Mouse (Mus musculus) megakaryocyte, adult 5-6 weeks (primary cell): ENCODE measurements around the gene Gm11060. TPM values are rescaled to one million over a fixed set of nuclear protein-coding genes. Genes with fewer than 3 reads are reported as not detected.

ENCODE experiments used
- ATAC-seq: 2 replicates; pipeline ENCODE4 v1.8.0; 2016; ENCODE audit warnings: mild to moderate bottlenecking, inconsistent platforms; ENCODE audit not compliant: poor library complexity, severe bottlenecking
- total RNA-seq, 2 experiments: library from RNA; stranded (forward) in 1 of 2; stranded (reverse) in 1 of 2; fragments of 153-499, 151-499 nt in 1 of 2; fragments of 221-1000, 200-1000 nt in 1 of 2; gene quantifications; 2 replicates each; pipeline versions ENCODE4 v1.2.3 to v1.2.4; 2015 to 2017

Gm11060 gene
- total RNA-seq (2015) (not detected in 2 replicates), total RNA-seq (2017) (not detected in 2 replicates)

DNA sequence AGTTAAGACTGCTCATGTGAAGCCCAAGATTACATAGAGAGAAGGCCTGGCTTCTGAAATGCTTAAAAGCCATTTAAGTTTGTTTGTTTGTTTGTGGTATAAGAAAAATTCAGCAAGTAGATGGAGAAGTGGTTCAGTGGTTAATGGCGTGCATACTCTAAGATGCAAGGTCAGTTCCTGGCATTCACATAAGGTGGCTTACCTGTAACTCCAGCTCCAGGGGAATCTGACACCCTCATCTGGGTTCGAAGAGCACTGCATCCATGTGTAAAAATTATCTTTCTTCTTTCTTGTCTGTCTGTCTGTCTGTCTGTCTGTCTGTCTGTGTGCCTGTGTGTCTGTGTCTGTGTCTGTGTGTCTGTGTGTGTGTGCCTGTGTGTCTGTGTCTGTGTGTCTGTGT lies at the start of gene Gm11060:
Gene Gm11060 (plus strand): TSS at position 301 of the 400 bp plus-strand sequence.
- no peak for ATAC-seq

- no peak for ATAC-seq
Observed at GRCm38 (mm10) chr2:105043152-105043551, 48.7 kb upstream of the Gm11060 start.

DNA sequence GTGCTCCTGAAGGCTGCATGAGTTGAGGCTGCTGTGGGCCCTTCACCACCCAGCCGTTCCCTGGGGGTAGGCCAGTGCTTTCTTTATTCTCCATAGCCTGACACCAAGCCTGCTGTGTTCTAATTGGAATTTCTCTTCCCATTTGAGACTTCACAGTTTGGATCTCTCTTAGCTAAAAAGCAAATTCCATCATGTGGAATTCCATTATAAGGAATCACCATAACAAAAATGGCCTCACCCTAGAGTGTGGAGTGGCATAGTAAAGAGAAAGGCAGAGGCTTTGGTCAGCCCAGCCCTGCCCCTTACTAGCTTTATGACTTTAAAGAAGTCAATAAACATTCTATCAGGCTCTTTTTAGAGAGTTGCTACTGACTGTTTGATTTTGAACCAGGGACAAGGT lies 43.5 kb upstream of the Gm11060 start:
- no peak for ATAC-seq

DNA sequence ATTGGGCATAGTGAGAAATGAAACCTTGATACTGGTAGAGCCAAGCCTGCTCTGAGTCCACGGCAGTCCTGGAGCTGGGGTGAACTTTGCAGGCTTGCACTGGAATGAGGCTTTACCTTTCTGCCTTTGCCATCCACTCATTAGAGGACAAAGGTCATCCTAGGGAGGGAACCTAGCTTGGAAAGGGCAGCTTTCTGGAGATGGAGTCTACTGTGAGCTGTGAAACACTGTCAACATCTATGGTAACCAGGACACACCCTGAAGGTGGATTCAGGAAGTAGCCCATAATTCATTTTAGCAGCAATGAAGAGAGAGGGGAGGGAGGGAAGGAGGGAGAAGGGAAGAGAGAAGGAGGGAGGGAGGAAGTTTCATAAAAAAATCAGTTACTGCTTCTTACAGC lies 36.3 kb upstream of the Gm11060 start:
- no peak for ATAC-seq

- ATAC-seq = no peak
Observed at GRCm38 (mm10) chr2:105058577-105059116, 33.2 kb upstream of the Gm11060 start.

GRCm38 (mm10) chr2:105062741-105063372 lies 29.0 kb upstream of the Gm11060 start:
- no peak for ATAC-seq

DNA sequence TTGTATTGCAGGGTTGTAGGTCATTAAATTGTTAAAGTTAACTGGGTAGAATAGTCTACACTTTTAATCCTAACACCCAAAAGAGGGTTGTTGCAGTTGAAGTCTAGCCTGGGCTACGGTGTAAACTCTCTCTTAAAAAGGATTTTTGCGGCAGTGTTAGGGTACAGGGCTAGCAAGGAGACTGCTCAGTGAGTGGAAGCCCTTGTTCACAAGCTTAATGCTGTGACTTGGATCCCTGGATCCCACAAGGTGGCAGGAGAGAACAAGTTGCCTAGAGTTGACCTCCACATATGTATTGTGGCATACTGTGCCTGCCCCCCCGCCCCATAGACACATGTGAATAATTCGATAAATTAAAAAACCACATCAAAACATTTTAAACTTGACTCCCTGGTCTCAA lies 19.3 kb upstream of the Gm11060 start:
- ATAC-seq = no peak

- no peak for ATAC-seq
Observed at GRCm38 (mm10) chr2:105074196-105074595, 17.6 kb upstream of the Gm11060 start.

DNA sequence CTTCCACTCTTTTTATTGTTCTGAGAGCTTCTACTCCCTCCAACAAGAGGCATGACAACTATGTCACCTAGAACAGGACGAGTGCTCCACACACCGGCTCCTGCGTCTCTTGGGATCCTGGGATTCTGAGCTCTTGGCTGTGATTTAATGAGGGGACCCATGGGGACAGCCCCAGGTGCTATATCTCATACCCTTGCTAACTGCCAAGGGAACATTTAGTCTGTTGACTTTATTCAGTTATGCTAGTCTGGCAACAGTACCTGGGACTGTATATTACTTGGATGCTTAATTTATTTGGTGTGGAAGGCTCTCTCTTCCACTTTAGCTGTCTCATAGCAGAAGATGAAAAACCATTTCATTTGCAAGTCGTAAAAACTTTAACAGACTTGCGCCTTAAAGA lies 16.0 kb upstream of the Gm11060 start:
- ATAC-seq = no peak

- no peak for ATAC-seq
Observed at GRCm38 (mm10) chr2:105077151-105077550, 14.7 kb upstream of the Gm11060 start.

DNA sequence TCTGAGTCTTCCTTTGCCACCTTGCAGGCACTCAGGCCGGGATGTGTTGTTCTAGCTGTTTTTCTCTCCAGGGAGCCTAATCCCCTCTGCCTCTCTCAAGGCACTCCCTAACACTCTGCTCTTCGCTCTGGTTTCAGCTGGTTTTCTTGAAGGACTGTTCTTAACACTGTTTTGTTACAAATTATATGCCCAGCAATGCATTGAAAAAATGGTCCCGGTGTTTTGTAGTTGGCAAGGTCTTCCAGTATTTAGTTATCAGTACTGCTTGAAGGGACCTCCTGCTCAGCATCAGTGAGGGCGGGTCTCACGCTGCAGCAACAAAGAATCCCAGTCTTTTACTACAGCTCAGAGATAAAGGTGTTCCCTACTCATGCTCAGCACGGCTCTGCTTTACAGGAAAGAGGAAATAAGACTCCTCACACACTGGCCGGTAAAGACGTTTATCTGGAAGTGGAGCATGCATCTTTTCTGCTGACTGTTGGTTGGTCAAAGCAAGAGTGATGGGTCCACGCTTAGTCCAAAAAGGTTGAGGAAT lies 9.5 kb upstream of the Gm11060 start:
- ATAC-seq = no peak

DNA sequence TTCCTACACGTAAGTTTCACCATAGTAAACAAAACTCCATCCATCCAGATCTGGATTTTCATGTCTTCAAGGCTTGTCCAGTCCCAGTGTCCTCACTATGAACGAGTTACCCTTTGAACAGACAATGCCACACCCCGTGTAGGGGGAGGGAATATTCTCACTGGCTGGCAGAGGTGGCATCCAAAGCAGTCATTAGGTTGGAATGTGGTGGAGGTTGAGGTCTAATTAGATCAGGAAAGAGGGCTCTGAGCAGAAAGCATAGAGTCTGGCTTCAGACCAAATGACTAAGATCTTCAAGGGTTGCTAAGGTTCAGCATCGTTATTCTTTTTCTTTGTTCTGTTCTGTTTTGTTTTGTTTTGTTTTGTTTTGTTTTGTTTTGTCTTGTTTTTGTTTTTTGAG lies 7.8 kb upstream of the Gm11060 start:
- no peak for ATAC-seq

DNA sequence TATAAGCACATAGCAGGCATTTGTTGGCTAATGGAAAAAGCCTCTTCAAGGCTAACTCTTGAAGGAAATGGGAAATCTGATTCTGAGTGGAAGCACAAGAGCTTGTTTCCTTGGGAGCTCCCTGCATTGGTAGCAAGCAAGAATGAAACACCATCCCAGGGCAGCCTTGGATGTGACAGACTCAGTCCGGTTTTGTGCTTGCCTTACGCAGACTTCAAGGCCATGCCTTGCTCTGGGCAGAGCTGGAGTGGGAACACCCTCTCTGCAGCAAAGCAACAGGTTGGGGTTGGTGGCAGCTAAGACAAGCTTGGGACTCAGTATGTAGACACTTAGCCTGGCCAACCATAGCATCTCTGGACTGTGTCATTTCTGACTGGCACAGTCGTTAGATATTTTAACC lies 5.7 kb upstream of the Gm11060 start:
- no peak for ATAC-seq

DNA sequence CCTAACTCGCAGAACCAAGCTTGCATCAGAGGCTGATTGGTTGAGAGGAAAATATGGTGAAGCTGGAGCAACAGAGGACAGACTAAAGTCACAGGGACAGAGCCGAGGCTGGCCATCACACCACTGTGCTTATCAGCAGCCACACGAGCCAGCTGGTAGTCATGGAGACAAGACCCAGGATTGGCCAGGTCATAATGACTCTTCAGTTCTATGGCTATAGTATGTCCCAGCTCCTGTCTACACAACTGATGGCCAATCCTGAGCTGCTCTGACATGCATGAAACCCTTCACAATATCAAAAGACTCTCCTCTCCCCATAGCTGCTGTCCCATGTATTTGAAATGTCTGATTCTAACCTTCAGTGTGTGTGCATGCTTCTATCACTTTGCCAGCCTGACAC lies 3.8 kb upstream of the Gm11060 start:
- ATAC-seq = no peak

DNA sequence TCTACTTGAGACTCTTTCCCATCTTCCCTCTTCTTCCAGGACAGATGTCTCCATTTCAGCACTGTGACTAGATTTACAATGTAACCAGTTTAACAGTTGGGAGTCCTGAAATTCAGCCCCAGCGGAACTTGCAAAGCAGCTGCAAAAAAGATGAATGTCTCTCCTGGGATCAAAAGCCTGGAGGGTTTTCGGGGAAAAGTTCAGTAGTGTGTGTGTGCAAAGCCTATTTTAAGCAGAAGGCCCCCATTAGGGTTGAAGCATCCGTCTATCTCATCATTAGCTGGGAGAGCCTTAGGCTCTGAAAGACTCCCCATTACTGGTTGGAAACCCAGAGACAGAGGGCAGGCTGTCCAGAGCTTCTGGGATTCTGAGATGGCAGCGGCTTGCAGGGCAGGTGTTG lies 2.7 kb upstream of the Gm11060 start:
- ATAC-seq = no peak

DNA sequence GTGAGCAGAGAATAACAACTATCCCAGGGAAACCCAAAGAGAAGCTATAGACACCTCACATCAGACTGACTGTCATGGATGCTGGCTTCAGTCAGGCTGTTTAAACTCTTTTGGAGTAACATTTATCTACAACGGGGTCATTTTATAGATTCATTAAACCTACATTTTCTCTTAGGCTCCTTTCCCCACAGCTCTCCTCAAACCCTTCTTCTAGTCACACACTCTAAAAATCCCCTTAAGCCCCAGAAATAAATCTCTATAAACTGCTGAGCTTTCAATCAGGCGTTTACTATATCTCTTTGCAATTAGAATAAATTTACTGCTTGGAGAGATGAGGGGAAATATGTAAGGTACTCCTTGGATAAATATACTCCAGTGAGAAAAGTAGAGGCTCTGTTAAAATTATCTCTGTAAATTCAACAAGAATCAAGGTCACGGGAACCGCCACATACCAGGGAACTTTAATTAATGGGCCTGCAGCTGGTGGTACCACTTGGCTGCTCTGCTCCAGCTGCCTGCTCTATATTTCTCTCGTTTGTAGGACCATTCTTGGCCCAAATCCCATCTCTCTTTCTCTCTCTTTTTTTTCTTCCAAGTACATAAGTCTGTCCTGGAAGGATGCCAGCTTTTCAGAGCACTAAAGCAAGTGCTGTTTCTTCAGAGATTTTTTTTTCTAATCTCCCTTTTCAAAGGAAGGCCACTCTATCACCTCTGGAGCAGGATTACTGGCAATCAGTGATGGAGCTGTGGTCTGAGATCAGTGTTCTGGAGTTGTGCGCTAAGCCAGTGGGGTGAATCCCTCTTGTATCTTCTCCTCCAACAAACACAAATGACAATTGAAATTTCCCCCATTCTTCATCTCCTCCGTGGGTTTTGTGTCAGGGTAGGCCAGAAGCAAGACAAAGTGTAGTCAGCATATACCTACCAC lies 2.0 kb upstream of the Gm11060 start:
- no peak for ATAC-seq

DNA sequence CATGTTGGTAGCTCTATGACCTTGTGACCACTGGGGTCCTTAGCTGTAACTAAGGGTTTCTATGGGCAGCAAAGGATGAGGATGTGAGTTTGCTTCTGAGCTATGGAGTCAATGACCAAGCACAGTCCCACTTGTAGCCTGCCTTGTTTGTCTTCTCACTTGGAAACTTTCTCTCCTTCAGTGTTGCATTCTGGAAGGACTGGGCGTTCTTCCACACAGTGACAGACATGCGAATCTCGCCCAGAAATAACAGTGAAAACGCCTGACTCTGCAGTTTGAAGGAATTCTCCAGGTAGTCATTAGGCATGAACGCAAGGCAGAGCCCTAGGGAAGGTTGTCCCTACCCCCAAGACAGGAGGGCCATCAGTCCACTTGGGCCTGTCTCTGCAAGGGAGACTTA lies 827 bp upstream of the Gm11060 start:
- ATAC-seq = no peak

GRCm38 (mm10) chr2:105097294-105097953 lies 5.6 kb downstream of the Gm11060 start:
- no peak for ATAC-seq

- ATAC-seq = no peak
Observed at GRCm38 (mm10) chr2:105099410-105099809, 7.6 kb downstream of the Gm11060 start.

- no peak for ATAC-seq
Observed at GRCm38 (mm10) chr2:105100541-105100940, 8.7 kb downstream of the Gm11060 start.

DNA sequence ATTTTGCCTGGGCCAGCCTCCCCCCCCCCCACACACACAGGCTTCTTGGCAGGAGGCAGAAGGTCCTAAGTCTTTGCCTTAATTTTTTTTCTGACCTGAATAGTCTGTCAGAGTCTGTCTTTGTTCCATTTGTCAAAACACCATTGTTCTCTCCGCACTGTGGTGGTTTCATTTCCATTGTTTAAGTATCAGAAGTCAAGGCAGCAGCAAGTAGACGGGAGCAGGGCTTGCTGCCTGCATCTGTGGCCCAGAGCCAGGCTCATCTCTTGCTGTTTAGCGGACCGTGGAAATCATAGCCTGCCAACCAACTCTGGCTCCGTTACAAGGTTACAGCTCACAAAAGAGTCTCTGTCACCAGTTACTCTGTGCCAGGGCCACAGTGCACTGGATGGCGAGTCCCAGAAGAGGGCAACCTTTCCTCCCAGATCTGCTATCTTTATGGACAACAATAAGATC lies 16.9 kb downstream of the Gm11060 start:
- no peak for ATAC-seq
